Mouse (Mus musculus) v-Abl transformed pro-B cells (cell line): Measurements from ENCODE around the gene Cyb5b.
"Not testable (repeated sequence)": the region's sequence is repeated elsewhere in the genome, so short reads cannot be mapped to it uniquely, and the experiment has no call there.

ENCODE experiments used
- in situ Hi-C, 2 experiments: fragments of 400-800 bp; cut with MboI; formaldehyde crosslinking; loops; one replicate each; pipeline ENCODE4 v1.15.1; 2025; ENCODE audit not compliant: unreplicated experiment in 2 of 2

The Cyb5b gene

GRCm38 (mm10) chr8:107150404-107151157 lies at the start of gene Cyb5b:
Gene Cyb5b, plus strand, starts transcription at chr8:107150640.
- in situ Hi-C loops, result no loop called here

- in situ Hi-C loops, result loop anchor here in 1 of 2 experiments (5.0 kb wide), 1 partner anchor 473 kb away; no protein-coding TSS in a partner anchor
Observed at GRCm38 (mm10) chr8:107104547-107104946, 45.9 kb upstream of the Cyb5b start.

DNA sequence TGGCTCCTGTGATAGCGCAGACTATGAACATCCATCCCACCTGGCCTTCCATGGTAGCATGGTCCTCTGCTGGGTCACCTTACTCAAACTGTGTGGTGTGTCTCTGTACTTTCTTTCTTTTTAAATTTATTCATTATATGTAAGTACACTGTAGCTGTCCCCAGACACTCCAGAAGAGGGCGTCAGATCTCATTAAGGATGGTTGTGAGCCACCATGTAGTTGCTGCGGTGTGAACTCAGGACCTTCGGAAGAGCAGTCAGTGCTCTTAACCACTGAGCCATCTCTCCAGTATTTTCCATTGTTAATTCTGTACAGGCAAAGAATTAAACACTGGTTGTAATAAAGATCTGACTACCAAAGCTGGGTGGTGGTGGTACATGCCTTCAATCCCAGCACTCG lies 42.4 kb upstream of the Cyb5b start:
- in situ Hi-C loops, result not testable (repeated sequence)

GRCm38 (mm10) chr8:107108978-107109720 lies 41.3 kb upstream of the Cyb5b start:
- in situ Hi-C loops, result no loop called here

DNA sequence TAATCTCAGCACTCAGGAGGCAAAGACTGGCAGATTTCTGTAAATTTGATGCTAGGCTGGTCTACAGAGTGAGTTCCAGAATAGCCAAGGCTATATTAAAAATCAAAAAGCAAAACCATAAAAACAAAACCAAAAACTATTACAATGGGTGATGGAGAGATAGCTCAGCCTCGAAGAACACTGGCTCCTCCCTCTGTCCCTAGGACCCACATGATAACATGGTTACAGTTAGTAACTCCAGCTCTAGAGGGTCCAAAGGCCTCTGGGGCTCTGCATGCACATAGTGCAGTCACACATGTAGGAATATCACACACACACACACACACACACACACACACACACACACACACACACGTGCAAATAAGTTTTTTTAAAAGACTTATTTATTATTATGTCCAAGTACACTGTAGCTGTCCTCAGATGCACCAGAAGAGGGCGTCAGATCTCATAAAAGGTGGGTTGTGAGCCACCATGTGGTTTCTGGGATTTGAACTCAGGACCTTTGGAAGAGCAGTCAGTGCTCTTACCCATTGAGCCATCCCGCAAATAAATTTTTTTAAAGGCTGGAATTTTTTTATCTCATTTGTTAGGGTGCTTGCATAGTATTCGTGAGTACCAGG lies 40.5 kb upstream of the Cyb5b start:
- in situ Hi-C loops, result loop anchor here in 1 of 2 experiments (5.0 kb wide), 1 partner anchor 212 kb away; no protein-coding TSS in a partner anchor

DNA sequence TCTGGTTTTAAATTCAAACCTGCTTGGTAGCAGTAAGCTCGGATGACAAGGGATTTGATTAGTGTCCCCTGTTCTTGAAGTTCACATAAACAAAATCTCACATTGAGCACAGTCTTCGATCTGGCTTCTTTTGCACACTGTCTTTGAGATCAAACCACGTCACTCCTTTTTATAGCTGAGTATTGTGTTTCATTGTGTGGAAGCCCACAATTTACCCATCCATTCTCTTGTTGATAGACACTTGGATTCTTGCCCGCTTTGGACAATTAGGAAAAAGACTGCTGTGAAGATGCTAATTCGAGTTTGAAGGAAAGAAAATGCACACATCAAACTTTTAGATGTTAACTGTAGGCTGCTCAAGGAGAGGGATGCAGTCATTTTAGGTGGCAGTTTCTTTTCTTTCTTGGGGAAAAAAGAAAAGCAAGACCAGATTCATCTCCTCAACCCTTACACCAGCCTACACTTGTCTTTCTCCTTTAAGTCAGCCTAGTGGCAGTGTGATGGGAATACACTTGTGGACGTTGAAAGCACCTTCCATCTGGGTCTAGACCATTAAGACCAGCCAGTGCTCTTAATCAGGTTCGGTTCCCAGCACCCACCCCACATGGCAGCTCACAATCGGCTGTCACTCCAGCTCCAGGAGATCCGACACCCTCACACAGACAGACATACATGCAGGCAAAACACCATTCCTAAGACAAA lies 39.7 kb upstream of the Cyb5b start:
- in situ Hi-C loops, result loop anchor here in 1 of 2 experiments (5.0 kb wide), 1 partner anchor 212 kb away; no protein-coding TSS in a partner anchor

- in situ Hi-C loops, result loop anchor here in 1 of 2 experiments (5.0 kb wide), 1 partner anchor 211 kb away; no protein-coding TSS in a partner anchor
Observed at GRCm38 (mm10) chr8:107111340-107112105, 38.9 kb upstream of the Cyb5b start.

DNA sequence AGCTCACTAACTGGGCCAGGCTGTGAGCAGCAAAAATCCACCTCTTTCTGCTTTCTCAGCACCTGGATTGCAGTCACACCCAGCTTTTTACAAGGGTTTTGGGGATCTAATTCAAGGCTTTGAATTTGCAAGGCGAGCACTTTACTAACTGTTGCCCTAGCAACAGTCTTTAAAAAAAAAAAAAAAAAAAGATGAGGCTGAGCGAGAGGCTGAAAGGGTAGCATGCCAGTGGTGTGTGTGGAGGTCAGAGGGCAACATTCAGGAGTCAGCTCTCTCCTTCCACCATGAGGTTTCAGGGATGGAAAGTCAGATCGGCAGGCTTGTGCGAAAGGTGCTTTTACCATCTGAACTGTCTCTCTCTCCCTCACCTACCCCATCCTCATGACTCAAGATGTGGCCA lies 37.2 kb upstream of the Cyb5b start:
- in situ Hi-C loops, result loop anchor here in 1 of 2 experiments (5.0 kb wide), 1 partner anchor 209 kb away; no protein-coding TSS in a partner anchor

GRCm38 (mm10) chr8:107114150-107115007 lies 36.1 kb upstream of the Cyb5b start:
- in situ Hi-C loops, result loop anchor here (5.0 kb wide), 1 partner anchor 208 kb away; no protein-coding TSS in a partner anchor

DNA sequence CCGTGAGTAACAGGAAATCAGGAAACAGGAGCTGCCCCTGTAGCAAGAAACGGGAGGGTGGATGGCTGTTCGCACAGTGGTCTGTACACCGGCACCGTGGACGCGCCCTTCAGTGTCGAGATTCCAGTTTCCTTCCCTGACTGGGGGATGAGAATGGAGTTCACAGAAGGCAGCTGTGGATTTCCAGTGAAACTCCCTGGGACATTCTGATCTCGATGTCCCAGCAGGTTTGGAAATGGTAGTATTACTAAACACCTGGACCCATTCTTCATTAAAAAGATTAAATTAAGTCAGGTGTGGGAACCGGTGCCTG lies 35.5 kb upstream of the Cyb5b start:
- in situ Hi-C loops, result loop anchor here in 1 of 2 experiments (5.0 kb wide), 1 partner anchor 207 kb away; no protein-coding TSS in a partner anchor

DNA sequence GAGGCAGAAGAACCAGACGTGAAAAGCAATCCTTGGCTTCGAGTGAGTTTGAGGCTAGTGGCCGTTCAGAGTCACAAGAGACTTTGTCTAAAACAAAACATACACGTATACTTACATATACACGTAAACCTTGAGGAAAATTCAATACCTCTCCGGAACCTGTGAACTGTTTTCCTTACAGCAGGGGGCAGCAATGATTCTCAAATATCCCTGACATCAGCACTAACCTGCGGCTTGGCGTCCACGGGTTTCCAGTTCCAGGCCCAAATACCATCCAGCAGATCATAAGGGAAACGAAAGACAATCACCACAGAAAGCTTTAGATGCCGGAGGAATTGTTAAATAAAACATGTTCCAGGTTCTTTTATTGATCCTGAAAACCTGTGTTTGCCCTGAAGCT lies 34.4 kb upstream of the Cyb5b start:
- in situ Hi-C loops, result loop anchor here in 1 of 2 experiments (5.0 kb wide), 1 partner anchor 206 kb away; no protein-coding TSS in a partner anchor

- in situ Hi-C loops, result loop anchor here in 1 of 2 experiments (5.0 kb wide), 1 partner anchor 205 kb away; no protein-coding TSS in a partner anchor
Observed at GRCm38 (mm10) chr8:107117019-107117418, 33.4 kb upstream of the Cyb5b start.

DNA sequence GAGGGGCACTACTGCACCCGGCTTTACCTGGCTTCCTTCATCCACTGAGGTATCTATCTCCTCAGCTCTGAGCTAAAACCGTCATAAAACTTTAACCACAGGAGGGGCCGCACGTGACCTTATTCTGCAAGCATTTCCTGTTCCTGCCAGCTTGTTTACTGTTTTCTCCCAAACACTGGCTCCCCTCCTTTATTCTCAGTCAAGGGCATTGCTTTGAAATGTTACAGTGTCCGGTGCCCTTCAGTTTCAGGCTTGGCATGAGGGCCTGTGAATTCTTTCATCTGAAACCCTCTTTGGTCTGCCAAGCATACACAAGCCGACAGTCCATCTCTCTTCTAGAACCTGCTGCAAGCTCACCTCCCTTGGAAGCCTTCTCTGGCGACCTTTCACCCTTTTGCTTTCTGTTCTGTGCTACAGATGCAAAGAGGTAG lies 31.6 kb upstream of the Cyb5b start:
- in situ Hi-C loops, result loop anchor here in 1 of 2 experiments (5.0 kb wide), 1 partner anchor 203 kb away; no protein-coding TSS in a partner anchor

DNA sequence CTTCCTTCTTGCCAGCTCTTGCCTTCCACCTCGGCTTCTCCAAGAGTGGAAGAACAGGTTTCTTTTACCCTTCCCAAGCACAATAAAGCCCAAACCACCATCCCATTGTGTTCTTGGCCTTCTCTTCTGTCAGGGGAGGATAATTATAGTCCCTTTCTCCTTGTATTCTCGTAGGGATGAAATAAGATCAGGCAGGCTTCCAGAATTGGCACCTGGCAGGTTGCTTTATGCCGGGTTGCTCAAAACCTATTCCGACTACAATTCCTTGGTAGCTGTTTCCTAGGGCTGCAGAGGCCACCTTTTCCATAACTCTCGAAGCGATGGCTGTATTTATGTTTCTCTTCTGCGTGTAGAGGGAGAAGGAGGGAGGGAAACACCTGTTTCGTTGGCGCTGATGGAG lies 31.0 kb upstream of the Cyb5b start:
- in situ Hi-C loops, result loop anchor here in 1 of 2 experiments (5.0 kb wide), 1 partner anchor 203 kb away; no protein-coding TSS in a partner anchor

DNA sequence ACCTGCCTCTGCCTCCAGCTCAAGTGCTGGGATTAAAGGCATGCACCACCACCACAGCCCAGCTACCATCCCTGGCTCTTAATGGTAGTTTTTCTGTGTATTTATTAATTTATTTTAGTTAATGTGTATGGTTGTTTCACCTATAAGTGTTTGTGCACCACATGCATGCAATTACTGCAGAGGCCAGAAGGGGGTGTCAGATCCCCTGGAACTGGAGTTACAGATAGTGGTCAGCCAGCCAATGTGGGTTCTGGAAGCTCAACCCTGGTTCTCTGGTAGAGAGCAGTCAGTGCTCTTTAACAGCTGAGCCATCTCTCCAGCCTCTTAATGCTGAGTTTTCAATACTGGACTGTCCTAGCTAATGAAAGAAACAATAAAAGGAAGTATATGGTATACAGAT lies 29.6 kb upstream of the Cyb5b start:
- in situ Hi-C loops, result loop anchor here (5.0 to 10.0 kb wide), 2 partner anchors 54 to 66 kb away; no protein-coding TSS in a partner anchor

DNA sequence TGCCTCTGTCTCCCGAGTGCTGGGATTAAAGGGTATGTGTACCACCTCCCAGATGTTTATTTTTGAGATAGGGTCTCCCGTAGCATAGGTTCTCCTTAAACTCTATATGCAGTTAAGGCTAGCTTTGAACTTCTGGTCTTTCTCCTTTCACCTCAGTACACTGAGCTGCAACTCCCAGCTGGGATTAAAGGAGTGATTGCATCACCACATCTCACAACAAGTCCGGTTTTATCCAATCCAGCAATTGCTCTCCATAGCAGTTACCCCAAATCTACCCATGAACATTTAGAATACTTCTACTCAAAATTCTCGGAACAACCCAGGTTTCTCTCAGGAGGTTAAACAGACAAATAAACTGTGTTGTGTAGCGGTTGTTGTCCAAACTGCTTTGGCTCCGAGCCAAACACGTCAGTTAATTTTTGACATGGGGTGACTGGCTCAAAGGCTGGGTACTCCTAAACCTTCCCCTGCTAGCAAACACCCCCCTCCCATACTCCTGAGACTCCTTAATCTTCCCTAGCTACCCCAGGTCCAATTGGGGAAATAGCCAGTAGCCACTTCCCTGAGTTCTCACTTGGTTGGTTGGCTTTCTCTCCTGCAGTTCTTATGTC lies 28.7 kb upstream of the Cyb5b start:
- in situ Hi-C loops, result loop anchor here (5.0 to 10.0 kb wide), 2 partner anchors 53 to 66 kb away; no protein-coding TSS in a partner anchor

DNA sequence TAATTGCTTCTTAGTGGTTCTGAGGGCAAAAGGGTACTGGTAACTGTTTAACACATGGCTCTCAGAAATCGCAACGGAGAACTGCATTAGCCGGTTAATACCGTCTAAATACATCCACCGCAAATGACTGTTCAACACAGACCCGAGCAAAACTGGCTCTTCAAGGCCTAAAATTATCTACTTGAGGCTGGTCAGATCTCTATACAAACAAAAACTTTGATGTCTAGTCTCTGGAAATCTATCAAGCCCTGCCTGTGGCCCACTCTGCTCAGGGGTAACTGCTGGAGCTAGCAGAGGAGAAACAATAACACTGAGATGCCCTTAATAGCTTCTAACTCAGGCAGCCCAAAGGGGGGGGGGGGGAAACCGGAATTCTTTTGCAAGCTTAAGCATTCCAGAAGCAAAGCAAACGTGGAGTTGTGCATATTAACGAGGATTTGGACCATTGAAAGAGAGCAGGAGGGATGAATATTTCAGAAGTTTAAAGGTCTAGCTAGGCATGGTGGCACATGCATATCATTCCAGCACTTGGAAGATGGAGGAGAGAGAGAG lies 27.3 kb upstream of the Cyb5b start:
- in situ Hi-C loops, result loop anchor here (5.0 to 10.0 kb wide), 2 partner anchors 52 to 64 kb away; no protein-coding TSS in a partner anchor
